Mouse (Mus musculus) cerebellum, adult 11-12 months (tissue): ENCODE measurements around the gene Spem1.

ENCODE experiments used
- DNase-seq: peaks from one replicate; pipeline ENCODE4 v3.0.0; 2022

The Spem1 gene

DNA sequence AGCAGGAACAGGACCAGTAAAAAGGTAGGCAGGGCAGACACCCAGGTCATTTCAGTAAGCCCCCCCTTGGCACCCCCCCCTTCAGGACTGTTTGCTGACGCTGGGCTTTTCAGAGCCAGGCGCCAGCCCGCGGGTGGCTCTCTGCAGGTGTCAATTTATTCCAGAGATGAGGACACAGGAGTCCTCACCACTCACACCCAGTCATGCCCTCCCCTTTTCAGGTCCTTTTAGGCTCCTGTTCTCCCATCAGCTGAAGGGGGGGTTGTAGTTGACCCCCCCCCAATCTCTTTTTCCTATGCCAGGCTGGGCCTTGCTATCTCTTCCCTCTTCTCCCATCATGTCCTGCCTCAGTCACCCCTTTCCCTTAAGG is 14.0 kb upstream of the Spem1 start:
- peak; percentile 68 for DNase-seq

DNA sequence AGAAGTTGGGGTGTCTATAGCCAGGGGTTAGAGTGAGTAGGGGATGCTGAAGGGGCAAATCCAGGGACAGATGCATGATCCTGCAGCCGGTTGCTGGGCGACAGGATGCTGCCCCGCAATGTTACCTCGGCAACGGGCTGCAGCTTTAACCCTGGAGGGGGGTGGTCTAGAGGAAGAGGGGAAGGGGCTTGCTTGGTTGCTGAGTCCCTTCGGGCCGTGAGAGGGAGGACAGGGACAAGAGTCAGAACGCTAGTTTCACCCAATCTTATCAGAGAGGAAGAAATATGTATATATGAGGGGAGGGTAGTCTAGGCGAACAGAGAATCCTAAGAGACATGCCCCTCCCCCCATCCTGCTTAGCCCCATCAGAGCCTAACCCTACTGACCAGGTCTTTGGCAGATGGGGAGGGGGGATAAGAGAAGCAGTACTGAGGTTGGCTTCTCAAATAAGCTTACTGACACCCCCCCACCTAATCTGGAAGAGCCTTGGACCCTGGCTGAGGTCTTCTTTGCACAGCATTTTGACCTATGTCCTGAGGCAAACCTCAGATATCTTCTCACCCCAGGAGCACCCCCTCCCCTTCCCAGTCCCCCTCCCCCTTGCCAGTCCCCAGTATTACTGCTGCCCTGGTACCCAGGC is 13.5 kb upstream of the Spem1 start:
- DNase-seq = no peak

DNA sequence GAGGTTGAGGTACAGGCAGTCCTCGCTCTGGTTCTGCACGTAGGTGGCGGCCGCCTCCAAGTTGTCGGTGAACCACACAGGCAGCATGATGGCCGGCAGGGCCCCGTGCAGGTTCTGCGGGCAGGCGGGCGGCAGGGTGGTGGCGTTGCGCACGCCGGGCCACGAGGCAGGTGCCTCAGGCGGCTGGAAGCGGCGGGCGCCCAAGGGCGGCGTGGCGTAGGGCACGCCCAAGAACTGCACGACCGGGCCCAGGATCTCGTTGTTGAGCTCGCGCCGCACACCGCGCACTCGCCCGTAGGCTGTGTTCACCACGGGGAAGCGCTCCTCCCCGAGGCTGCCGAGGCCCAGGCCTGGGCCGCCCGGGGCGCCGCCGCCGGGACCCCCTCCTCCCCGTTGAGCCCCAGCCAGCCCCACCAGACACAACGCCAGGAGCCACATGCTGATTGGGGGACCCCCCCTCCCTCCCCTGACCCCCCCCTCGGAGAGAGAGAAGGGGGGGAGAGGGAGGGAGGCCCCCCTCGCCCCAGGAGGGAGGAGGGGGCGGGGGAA is 12.1 kb upstream of the Spem1 start:
- peak; percentile 44 for DNase-seq

DNA sequence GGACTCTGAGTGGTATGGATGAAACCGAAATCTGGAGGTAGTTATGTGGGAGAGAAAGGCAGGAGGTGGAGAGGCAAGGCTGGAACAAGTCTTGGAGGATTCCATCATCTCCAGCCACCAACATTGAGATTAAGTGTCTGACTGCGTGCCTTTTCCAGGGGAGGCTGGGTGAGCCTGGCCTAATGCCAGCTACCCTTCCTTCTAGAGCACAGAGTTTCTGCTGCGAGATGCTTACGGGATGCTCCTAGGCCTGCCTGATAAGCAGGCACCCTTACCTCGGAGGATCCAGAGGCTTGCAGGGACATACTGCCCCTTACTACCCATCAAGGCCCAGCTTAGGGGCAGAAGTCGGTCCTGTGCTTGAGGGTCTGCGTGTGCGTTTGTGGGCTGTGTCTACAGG is 11.6 kb upstream of the Spem1 start:
- no peak for DNase-seq

DNA sequence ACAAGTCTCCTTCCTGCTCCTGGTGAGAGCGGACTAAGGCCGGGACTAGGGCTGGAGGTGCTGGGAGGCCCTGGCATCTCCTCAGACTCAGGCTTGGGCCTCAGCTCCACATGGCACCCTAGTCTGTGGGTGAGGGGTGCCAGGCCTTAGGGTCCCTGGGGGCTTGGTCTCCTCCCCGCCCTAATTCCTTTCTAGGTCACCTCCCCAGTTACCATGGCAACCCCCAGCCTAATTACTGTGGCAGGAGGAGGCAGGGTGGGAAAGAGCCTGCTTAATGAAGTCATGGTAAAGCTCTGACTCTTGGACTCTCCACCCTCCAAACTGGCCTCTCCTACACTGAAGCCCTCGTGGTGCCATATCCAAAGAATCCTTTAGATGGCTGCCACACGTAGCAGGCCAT is 6.9 kb upstream of the Spem1 start:
- no peak for DNase-seq

DNA sequence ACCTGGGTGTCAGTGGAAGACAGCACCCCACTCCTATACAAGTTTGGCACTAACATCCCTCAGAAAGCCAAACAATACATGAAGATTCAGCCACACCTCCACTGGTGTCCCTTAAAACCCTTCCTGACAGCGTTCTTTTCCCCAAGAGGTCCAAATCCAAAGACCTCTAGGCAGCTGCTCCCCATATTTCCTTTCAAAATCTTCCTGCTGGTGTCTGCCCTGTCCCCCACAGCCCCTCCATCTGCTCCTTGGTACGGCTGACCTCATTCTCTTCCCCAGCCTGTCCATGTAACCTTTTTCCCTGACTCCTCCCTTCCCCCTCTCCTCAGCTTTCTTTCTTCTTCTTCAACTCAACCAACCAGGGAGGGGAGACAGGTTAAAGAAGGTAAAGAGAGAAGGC is 1.5 kb upstream of the Spem1 start:
- DNase-seq = no peak

DNA sequence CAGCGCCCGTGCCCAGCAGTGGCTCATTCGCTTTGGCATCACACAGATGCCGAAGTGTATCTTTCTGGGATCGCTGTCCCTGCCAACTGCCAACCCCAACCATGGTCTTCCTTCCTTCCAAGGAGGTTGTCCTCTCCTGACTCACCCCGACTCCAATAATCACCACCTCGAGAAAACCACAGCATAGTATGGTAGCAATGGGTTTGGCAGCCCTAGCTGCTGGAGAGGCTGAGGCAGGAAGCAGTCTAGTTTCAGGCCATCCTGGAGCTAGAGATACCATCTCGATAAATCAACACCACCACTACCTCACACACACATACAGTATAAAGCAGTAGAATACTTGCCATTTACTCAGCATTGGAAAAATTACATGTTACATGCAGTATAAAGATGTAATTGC is 3.1 kb downstream of the Spem1 start:
- DNase-seq = no peak

DNA sequence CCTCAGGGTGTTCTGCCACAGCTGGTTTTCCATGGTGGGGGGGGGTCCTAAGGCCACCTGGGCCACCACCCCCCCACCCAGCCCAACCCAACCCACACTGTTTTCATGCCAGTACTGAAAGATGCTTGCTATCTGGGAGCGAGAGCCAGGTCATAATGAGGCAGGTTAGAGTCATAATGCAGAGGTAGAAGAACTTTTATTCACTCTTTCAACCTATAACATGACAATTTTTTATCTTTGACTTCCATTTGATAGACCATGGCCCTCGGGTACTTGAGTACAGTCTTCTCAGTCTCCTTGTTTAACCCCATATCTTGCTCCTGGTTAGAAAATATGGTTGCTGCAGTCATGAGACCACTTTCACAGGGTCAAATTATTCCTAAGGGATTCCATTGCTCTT is 3.6 kb downstream of the Spem1 start, which contains the start of gene Spem2:
Gene Spem2 (minus strand): TSS at position 101 of the 400 bp plus-strand sequence.
- no peak for DNase-seq

DNA sequence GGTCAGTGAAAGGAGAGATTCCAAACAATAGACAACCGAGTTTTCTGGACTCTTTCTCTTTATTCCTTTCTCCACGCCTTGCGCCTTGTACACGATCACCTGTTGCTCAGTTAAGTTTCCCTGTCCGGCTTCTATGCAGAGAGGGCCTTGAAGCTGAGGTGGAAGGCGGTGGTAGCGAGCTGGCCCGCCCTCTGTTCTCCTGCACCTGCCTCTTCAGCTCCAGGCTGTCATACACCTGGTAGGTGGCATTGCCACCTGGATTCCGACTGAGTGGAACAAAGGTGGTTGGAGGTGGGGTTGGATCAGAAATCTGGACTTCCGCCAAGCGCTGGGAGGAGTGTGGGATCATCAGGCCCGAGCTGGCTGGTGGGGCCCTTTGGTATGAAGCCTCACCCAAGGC is 5.5 kb downstream of the Spem1 start:
- DNase-seq = no peak

DNA sequence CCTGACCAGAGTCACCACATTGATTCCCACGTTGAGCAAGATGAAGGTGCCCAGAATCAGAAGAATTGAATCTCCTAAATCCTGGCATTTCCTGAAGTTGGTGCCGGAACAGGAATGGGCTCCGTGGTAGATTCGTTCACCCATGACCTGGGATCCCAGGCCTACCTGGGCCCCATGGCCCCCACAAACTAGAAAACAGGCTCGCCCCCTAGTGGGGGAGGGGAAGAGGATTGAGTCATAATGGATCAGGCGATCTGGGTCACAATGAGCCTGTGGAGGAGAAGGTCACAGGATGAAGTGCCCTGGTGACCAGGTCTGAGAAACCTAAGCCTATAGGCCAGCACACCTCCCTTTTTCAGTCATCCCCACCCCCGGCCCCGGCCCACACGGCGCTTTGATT is 6.8 kb downstream of the Spem1 start, which contains the start of gene Gm39566:
Gene Gm39566 (minus strand): TSS at position 144 of the 400 bp plus-strand sequence.
- DNase-seq = no peak

DNA sequence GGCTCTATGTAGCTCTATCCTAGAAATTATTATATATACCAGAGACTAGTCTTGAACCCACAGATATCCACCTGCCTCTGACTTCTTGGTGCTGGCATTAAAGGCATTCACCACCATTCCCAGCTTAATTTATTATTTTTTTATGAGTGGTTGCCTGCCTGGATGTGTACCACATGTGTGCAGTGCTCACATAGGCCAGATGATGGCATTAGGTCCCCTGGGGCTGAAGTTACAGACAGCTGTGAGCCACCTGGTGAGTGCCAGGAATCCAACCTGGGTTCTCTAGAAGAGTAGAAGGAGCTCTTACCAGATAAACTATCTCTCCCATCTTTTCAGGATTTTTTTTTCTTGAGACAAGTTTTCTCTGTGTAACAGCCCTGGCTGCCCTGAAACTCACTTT is 11.7 kb downstream of the Spem1 start:
- no peak for DNase-seq

DNA sequence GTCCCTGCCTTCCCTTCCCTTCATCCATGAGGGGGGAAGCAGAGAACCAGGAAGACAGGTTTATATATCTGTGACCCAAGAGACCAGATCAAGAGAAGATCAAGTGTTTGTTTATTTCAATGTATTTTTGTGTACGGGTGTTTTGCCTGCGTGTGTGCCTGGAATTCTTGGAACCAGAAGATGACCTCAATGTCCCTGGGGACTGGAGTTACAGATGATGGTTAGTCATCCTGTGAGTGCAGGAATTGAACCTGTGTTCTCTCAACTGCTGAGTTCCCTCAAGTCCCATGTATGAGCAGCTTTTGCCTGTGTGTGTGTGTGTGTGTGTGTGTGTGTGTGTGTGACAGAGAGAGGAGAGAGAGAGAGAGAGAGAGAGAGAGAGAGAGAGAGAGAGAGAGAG is 14.3 kb downstream of the Spem1 start:
- no peak for DNase-seq

DNA sequence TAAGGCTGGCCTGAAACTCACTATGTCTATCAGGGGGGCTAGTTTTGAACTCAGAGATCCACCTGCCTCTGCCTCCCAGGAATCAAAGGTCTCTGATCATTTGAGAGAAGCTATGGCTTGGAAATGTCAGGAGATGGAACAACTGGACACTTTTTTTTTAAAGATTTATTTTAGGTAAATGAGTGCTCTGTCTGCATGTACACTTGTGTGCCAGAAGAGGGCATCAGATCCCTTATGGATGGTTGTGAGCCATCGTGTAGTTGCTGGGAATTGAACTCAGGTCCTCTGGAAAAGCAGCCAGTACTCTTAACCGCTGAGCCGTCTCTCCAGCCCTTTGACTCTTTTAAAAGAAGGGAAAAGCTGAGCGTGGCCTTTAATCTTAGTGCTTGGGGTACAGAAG is 15.6 kb downstream of the Spem1 start:
- no peak for DNase-seq

DNA sequence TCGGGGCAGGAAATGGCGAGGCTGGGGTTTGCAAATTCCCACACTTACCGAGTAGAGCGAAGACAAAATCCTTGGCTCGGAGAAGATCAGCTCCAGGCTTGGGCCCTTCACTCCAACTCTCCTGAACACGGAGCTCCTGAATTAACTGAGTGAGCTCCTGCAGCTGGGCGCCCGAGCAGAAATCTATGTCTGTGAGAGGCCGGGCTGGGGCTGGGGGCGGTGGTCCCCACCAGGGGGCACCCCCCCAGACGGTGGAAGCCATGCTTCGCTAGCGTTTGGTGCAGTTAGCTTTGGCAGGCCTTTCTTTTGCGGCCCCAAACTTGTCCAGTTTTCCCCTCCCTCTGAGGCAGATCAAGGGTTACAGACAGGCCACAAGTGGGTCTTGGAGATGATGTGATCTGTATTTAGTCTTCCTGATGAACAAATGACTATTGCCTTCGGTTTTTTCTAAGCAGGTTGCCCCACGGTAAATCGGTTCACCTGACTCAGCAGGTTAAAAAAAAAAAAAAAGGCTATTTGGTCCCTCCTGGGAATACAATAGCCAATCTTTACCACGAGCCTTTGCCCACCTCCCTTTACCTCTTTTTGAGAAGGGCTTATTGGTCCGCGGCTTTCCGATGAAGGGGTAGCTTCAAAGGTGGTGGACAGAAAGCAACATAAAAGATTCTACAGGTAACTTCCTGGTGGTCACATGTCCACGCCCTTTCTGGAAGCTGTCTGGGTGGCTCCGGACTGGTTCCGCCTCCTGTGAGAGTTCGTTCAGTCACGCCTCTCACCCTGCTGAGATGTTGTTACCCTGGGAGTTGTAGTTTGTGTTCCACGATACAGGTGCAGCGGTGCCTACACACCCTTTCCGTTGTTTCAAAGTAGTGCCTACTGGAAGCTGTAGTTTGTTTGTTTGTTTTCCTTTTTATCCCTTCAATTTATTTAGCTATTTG is 16.7 kb downstream of the Spem1 start, which contains the start of gene Tmem102:
Gene Tmem102 (minus strand): TSS at position 653 of the 938 bp plus-strand sequence.
- DNase-seq = no peak

DNA sequence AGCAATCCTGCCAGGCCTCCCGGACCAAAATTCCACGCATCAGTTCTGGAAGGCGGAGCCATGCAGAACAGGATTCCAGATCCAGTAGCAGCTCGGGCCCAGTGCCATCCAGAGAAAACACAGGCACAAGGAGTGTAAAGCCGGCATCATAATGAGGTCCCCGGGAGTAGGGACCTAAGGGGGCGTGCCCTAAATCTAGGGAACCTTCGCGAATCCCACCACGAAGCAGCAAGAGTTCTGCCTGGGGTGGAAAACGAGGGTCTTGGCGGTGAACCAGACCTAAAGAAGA is 17.4 kb downstream of the Spem1 start:
- no peak for DNase-seq

DNA sequence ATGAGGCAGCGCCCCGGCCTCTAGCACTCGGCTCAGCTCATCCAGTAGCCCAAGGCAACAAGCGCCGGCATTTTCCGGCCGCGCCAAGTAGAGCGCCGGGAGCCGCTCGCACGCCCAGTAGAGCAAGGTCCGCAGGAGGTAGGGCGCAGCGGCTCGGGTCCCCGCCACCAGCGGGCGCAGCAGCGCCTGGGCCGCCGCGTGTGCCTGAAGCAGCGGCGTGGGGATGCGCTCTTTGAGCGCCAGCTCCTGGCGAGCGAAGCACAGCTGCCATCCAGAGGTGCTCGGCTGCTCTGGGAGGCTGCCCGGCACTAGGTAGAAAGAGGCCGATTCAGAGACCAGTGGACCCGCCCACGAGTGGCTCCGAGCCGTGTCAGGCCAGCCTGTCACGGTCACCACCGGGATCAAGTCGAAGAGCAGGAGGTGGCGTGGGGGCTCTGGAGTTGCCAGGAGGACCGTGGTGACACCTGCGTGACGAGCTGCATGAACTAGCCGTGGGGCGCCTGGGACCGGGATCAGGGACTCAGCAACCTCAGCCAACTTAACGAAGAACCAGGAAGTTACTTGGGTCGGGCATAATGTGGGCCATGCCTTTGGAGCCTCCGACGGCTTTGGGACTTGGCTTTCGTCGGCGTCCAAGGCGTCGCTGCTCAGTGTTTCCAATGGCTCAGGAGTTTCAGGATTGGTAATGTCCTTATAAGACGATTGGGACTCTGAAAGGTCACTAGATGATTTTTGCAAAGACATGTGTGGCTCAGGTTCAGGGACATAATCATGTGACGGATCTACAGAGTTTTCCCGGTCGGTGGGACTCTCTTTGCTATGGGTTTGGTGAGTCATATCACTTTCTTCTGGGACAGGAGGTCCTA is 18.0 kb downstream of the Spem1 start:
- DNase-seq = no peak

DNA sequence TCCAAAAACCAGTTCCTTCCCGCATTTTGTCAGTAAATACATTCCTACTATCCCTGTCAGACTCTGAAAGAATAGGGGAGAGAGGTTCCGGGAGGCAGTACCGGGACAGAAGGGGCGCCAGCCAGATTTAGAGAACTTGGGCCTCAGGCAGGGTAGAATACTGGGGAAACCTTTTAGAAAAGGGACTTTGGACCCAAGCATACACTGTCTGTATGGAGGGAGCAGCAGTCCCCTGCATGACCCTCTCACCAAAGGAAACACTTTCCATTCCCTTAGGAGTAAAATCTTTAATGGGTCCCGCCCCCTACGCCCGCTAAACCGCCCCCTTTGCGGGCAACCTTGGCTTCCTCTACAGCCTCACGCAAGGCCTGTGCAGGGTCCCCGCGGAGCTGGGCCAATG is 18.7 kb downstream of the Spem1 start:
- DNase-seq = no peak

DNA sequence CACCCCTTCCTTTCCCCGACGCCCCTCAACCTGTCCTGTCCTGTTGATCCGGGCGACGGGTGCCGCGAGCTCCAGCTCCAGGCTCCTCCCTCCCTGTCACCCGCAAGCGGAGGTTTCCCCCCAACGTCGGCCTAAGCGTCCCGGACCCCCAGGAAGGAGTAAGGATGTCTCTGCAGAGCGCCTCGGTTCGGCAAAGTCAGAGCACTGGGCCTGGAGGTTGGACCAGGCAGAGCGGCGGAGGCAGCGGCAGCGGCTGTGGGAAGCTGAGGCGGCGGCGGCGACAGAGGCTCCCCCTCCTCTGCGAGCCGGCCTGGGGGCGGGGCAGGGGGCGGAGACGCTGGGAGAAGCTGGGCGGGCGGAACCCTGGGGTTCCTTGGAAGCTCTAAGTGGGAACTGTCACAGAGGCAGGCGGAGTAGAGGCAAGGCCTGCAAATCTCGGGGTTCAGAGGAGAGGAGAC is 19.3 kb downstream of the Spem1 start:
- DNase-seq = peak; percentile 54

DNA sequence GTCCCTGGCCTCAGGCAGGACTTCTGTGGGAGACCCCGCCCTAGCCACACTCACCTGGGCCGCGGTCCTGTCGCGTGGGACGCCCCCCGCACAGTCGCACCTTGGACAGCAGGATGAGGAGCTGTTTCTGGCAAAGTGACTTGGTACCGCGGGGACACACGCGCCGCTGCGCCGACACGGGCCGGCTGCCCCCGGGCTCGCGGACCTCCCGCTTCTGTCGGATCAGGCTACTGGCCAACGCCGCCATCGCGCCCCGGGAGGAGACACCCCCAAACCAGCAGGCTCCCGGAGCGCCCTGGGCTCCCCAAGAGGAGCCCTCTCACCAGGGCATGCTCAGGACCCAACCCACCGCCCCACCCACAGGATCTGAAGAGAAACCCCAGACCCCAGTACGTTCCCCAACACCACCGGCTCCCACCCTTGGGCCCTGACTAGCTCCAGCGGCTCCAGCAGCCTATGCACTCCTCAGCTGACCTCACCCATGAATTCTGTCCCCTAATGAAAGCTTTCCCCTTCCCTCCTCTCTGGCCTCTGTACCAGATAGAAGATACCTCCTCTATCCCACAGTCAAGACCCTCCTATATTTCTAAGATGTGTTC is 20.5 kb downstream of the Spem1 start, which contains the start of gene Fgf11:
Gene Fgf11 (minus strand): TSS at position 479 of the 599 bp plus-strand sequence.
- no peak for DNase-seq

DNA sequence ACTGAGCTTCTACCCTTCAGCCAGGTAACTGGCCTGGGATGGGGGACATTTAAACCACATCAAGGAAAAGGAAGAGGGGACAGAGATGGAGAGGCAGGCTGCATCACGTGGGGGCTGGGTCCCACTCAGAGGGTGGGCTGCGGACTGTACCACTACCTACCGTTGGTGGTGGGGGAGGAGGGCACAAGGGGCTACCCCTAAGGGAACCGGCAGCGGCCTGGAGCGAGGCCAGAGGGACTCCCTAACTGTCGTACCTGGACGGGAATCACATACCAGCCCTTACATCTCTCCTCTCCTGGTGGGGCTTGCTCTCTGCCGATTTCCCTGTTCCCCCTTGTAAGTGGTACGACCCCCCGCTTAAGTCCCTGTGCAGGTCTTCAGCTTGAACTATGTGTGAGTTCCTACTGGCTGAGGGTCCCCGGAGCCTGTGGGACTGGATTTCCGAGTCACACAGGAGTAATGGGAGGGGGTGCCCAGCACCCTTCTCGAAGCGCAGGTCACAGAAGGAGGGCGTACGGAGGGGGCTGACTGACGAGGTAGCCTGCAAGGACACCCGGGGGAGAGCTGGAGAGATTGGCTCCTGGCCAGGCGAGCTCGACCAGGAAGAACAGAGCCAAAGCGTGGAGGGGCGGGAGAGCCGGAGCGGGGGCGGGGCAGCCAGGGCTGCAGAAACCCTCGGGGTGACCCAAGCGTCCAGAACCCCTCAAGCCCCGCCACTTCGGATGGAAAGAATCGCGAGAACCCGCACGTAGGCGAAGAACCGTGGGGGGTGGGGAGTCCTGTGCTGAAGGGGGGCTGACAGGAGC is 21.4 kb downstream of the Spem1 start:
- DNase-seq = peak; percentile 43

DNA sequence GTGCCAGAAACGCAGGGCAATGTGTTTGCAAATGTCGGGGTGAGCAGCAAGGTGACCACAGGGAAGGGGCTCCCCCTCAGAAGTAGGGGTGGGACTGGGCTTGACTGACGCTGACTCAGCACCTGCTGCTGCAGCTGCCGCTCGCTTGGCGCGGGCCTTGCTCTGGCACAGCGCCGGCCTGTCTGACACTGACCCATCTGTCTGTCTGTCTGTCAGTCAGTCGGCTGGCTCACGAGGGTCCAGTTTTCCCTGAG is 21.9 kb downstream of the Spem1 start:
- DNase-seq = no peak
